Mouse (Mus musculus) small intestine, adult 2 months (tissue): ENCODE data around the gene Asic4.

Experiments
- CTCF ChIP-seq: fragments of 200-500 bp; IDR thresholded peaks from 2 replicates; pipeline ENCODE4 v1.5.1; 2012; ENCODE audit warnings: low read depth, mild to moderate bottlenecking, control low read depth, inconsistent platforms, low read length, moderate library complexity, mixed read lengths; ENCODE audit not compliant: insufficient replicate concordance, insufficient read length; ENCODE audit errors: extremely low read depth
- POLR2A ChIP-seq: fragments of 200-500 bp; IDR thresholded peaks from 2 replicates; pipeline ENCODE4 v1.6.1; 2012; ENCODE audit warnings: low read depth, mild to moderate bottlenecking, control low read depth, inconsistent platforms, low read length, moderate library complexity

- TF ChIP-seq CTCF (no peak), POLR2A (no peak)
Observed at GRCm38 (mm10) chr1:75487405-75488161, 37.3 kb downstream of the Asic4 start.
